Mouse (Mus musculus) kidney, adult 2 months (tissue): ENCODE results near the gene Cep135.

Experiments
- CTCF ChIP-seq: fragments of 200-500 bp; conservative IDR thresholded peaks from 2 replicates; pipeline ENCODE4 v1.5.1; 2011; ENCODE audit warnings: low read depth, mild to moderate bottlenecking, control low read depth, low read length, moderate library complexity, mixed read lengths; ENCODE audit not compliant: insufficient read depth, insufficient read length
- POLR2A ChIP-seq: fragments of 200-500 bp; IDR thresholded peaks from one replicate; pipeline ENCODE4 v1.6.1; 2011; ENCODE audit warnings: low read depth, low read length, control low read depth

DNA sequence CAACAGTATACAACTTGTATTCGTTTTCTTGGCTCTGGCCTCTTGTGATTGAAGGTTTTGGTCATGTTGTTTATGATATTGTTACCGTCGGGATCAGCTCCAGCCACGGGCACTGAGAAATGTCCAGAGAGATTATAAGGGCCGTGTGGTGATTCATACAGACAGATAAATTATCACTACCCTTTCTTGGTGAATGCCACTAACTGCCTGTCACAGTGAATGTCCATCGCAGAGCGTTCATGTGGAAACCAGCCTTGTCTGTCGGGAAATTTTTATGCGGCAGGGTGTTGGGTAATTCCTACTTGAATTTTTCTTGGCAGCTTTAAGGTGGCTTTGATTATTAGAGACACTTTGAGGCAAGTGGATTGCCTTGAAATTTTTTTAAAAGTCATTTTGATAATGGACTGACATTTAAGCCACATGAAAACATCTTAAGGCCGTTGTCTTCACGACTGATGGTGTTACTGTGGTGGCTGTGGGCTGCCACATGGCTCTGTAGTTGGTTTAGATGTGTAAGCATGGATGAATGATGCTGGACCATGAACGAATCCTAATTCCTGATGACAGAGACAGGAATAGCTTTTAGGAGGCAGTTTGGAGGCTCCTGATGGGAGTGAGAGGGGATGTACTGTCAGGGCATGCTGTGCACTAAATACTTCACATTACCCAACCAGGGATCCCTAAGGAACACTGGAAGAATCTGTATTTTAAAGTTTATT, 103.4 kb downstream of the Cep135 start:
- TF ChIP-seq POLR2A, result no peak
- no peak for TF ChIP-seq CTCF
